Mouse (Mus musculus): ENCODE results near the gene Homez. TPM values are rescaled to one million over a fixed set of nuclear protein-coding genes. Genes with fewer than 3 reads are reported as not detected.

Gene Homez
- total RNA-seq (2023), result 10 to 100 TPM in 1 of 2 experiments, 1 to 10 TPM in 1; 9.4 to 18.7 TPM

GRCm38 (mm10) chr14:54870861-54871260 is at the start of gene Homez:
Homez (minus strand) TSS chr14:54870961.

GRCm38 (mm10) chr14:54912886-54913285 is 42.1 kb upstream of the Homez start, which contains the start of gene Slc22a17:
Slc22a17 (minus strand) TSS chr14:54913132.

DNA sequence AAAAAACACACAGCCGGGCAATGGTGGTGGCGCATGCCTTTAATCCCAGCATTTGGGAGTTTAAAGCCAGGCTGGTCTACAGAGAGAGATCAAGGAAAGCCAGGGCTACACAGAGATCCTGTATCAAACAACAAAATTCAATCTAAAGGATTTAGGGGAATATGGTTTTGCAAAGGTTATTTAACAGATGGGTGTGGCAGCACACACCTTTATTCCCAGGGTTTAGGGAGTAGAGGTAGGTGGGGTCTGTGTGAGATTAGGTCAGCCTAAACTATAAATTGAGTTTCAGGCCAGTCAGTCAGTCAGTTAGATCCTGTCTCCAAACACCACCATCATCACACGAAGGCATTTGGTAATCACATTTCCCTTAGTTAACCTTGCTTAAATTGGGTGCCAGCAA is 21.4 kb upstream of the Homez start, which contains the start of gene Pabpn1:
Gene Pabpn1 (plus strand): TSS at position 301 of the 400 bp plus-strand sequence.

GRCm38 (mm10) chr14:54883154-54884021 is 12.6 kb upstream of the Homez start, which contains the start of the genes Bcl2l2 and Gm20521:
Bcl2l2 (plus strand) TSS chr14:54883377.
Gm20521 (plus strand) TSS chr14:54883441.

DNA sequence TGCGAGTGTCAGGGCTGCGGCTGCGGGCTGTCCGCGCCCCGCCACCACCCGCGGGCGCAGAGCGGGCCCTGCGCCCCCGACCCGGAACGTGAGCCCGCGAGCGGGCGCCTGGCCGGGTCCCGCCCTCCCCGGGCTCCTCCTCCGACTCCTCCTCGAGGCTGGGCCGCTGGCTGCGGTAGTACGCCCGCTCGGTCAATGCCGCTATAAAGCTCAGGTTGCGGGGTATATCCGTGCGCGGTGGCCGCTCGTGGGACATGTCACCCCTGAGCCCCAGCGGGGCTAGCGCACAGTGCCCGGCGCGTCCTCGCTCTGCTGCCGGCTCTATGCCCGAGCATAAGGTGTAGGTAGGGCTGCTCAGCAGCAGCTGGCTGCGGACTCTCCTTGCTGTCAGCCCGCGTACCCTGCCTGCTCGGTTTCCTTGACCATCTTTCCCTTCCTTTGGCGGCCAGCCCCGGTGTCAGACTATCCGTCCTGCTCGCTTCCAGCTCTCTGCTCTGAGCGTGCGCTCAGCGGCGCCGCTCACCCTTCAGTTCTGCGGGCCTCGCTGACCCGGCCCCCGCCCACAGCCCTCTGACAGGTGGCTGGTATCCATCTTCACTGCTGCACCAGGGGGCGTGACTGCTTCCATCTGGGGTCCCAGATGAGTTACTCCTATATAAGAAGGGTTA is 6.4 kb upstream of the Homez start, which contains the start of gene Ppp1r3e:
Gene Ppp1r3e (minus strand): TSS at position 503 of the 668 bp plus-strand sequence.

DNA sequence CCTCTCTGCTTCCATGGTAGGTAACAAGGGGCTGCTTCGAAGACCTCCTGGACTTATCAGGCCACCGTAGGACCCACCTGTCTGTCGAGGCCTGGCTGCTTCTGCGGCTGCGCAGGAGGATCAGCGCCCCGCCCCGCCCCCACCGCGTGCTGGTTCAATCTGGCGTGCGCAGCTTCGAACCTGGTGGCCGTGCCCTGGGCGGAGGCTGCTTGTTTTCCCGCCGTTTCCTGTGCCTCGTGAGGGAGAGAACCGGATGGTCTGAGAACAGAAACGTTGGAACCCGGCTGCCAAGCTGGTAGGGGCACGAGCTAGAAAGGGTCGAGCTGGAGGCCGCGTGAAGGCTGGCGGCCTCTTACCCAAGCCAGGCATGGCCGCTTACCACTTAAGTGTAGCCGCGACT is 56.8 kb downstream of the Homez start, which contains the start of gene Rnf212b:
Gene Rnf212b (plus strand): TSS at position 151 of the 400 bp plus-strand sequence.

Other genes starting within 250 kb of the Homez start
- gene Psmb11, start 249.5 kb downstream of the Homez start, total RNA-seq (2023), result not detected
- gene Gm17606, start 230.0 kb downstream of the Homez start, total RNA-seq (2023), result not detected
- gene Cdh24, start 229.6 kb downstream of the Homez start, total RNA-seq (2023), result 1 to 10 TPM; 4.2 to 4.5 TPM
- 10 to 100 TPM; 32.3 to 45.7 TPM for gene 1700123O20Rik, start 184.7 kb downstream of the Homez start, total RNA-seq (2023)
- 100 to 1,000 TPM; 544 to 550 TPM for gene Acin1, start 184.0 kb downstream of the Homez start, total RNA-seq (2023)
- not detected for gene Gm29776, start 172.1 kb downstream of the Homez start, total RNA-seq (2023)
- not detected for gene Cebpe, start 158.8 kb downstream of the Homez start, total RNA-seq (2023)
- under 1 TPM; 0.12 to 0.35 TPM for gene Slc7a8, start 89.0 kb downstream of the Homez start, total RNA-seq (2023)
- gene Rnf212b, start 56.8 kb downstream of the Homez start, total RNA-seq (2023), result not detected
- 1 to 10 TPM; 3.4 to 4.0 TPM for gene Ppp1r3e, start 6.6 kb upstream of the Homez start, total RNA-seq (2023)
- 10 to 100 TPM; 10.8 to 12.6 TPM for gene Bcl2l2, start 12.4 kb upstream of the Homez start, total RNA-seq (2023)
- gene Gm20521, start 12.5 kb upstream of the Homez start, total RNA-seq (2023), result 1 to 10 TPM; 1.5 to 1.8 TPM
- 100 to 1,000 TPM; 303 to 319 TPM for gene Pabpn1, start 21.5 kb upstream of the Homez start, total RNA-seq (2023)
- 1 to 10 TPM; 3.1 to 4.8 TPM for gene Slc22a17, start 42.2 kb upstream of the Homez start, total RNA-seq (2023)
- gene Efs, start 55.2 kb upstream of the Homez start, total RNA-seq (2023), result not detected
- not detected for gene Il25, start 61.7 kb upstream of the Homez start, total RNA-seq (2023)
- gene Cmtm5, start 65.3 kb upstream of the Homez start, total RNA-seq (2023), result not detected
- gene Myh6, start 96.0 kb upstream of the Homez start, total RNA-seq (2023), result not detected
- gene Gm17428, start 106.0 kb upstream of the Homez start, total RNA-seq (2023), result not detected
- not detected for gene Myh7, start 123.7 kb upstream of the Homez start, total RNA-seq (2023)
- 10 to 100 TPM; 77.2 to 85.3 TPM for gene Ngdn, start 144.5 kb upstream of the Homez start, total RNA-seq (2023)
- 10 to 100 TPM; 17.6 to 21.4 TPM for gene Zfhx2, start 221.4 kb upstream of the Homez start, total RNA-seq (2023)
- 1 to 10 TPM; 5.4 to 8.8 TPM for gene Thtpa, start 223.8 kb upstream of the Homez start, total RNA-seq (2023)
- 100 to 1,000 TPM; 121 to 163 TPM for gene Ap1g2, start 235.6 kb upstream of the Homez start, total RNA-seq (2023)
- gene Jph4, start 246.0 kb upstream of the Homez start, total RNA-seq (2023), result not detected